Mouse (Mus musculus) liver, embryonic 14.5 days (tissue): ENCODE measurements at regions not wholly inside any gene's neighbourhood (a gene's known extent, or its start where the extent isn't known, plus 50 kb on each side); places are given as distances from the start of the nearest gene placed in this dataset.

Source experiments
- CTCF ChIP-seq: IDR thresholded peaks from 2 replicates; pipeline ENCODE4 v1.5.1; 2016; ENCODE audit warnings: antibody characterized with exemption, low read depth, control low read depth
- EP300 ChIP-seq: IDR thresholded peaks from 2 replicates; pipeline ENCODE4 v1.6.1; 2016; ENCODE audit warnings: antibody characterized with exemption, low read depth

- no peak for TF ChIP-seq EP300
- TF ChIP-seq CTCF, result no peak
Measured at GRCm38 (mm10) chr6:13964013-13964412, 92.7 kb upstream of the 2610001J05Rik start.
